1 mouse cellular context compared by ENCODE assay signal in the genomic region with DNA sequence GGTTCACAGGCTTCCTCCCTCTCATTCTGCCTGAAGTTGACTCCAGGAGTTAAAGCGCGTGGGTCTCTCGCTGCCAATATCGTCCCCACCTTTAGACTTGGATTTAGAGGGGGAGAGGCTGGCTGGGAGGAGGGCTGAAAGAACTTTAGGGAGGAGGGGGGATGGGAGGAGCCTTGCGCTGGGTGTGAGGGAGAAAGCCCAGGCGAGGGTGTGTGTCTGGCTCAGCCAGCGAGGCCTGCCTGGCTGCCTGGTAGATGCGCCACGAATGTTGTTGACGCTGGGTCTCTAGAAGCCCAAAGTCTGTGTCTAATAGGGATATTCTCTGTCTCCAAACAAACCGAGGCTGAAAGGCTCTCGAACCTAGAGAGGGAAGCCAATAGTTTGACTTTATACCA.
TF ChIP-seq lines count a peak whose summit lies in the region.

No protein-coding gene starts in this region.

TF ChIP-seq in CH12.LX, 34 proteins besides CTCF, POLR2A, EP300 and RAD21:
- TF ChIP-seq MEF2A (IDR thresholded peaks at IDR 0.05; ENCODE audit: borderline replicate concordance, low read depth, low read length) (no peak), JUN (IDR thresholded peaks at IDR 0.05; ENCODE audit: insufficient read depth, low read depth, low read length) (no peak), HCFC1 (IDR thresholded peaks at IDR 0.05; ENCODE audit: low read depth, low read length) (no peak), MAX (IDR thresholded peaks at IDR 0.05; ENCODE audit: low read length) (no peak), GABPA (IDR thresholded peaks at IDR 0.05; ENCODE audit: insufficient replicate concordance, low read depth, low read length) (no peak), USF2 (conservative IDR thresholded peaks at IDR 0.05; ENCODE audit: low read depth, low read length) (no peak)
